ENCODE assay signal across 7 mouse cellular contexts in genomic region chr17:32403417-32403816, GRCm38 (mm10). TPM values are rescaled to one million over a fixed set of nuclear protein-coding genes. Genes with fewer than 3 reads are reported as not detected.
DNase-seq lines count a peak whose midpoint lies in the region; ATAC-seq lines count a peak whose summit lies in the region.

TSS of gene Rasal3 (minus strand) at chr17:32403583.

- DNase-seq in A20 (ENCODE audit: low read depth, low spot score): peak; percentile 54
- peak; percentile 62 to 67 for DNase-seq in natural killer cell, adult 2 months (ENCODE audit: low spot score in 2 of 2)
- no peak for DNase-seq in urinary bladder, postnatal 25 days (ENCODE audit: low spot score)
- no peak for DNase-seq in right cerebral cortex, postnatal 36 days (ENCODE audit: low spot score in 2 of 2)
- no peak for DNase-seq in right cerebral cortex, postnatal 25 days

- ATAC-seq in CD4-positive, CD25-positive, alpha-beta regulatory T cell, adult 4 months: peak; percentile 88
- peak; percentile 85 for ATAC-seq in inflammation-experienced regulatory T-cells, adult 6 months

RNA-seq across cellular contexts. Expression of gene Rasal3, which starts in this region (rescaled TPM):
- polyA plus RNA-seq in CD4-positive, CD25-positive, alpha-beta regulatory T cell, adult 4 months (2017; shearing (Covaris generic)): 100 to 1,000 TPM in 1 of 2 experiments, 10 to 100 TPM in 1; 91.5 to 117 TPM
- polyA plus RNA-seq in inflammation-experienced regulatory T-cells, adult 6 months (2017; shearing (Covaris generic)): 100 to 1,000 TPM; 109 to 139 (median 109) TPM

Comparison
In these comparisons a context has a peak if more than half of its experiments do, and no peak if none do; other contexts are left out.
1. DNase-seq: peak in A20 (single experiment) and natural killer cell, adult 2 months (2 of 2); none in urinary bladder, postnatal 25 days (single experiment), right cerebral cortex, postnatal 36 days (0 of 2) and right cerebral cortex, postnatal 25 days (single experiment).